ENCODE assay signal across 21 mouse cellular contexts in the genomic region with DNA sequence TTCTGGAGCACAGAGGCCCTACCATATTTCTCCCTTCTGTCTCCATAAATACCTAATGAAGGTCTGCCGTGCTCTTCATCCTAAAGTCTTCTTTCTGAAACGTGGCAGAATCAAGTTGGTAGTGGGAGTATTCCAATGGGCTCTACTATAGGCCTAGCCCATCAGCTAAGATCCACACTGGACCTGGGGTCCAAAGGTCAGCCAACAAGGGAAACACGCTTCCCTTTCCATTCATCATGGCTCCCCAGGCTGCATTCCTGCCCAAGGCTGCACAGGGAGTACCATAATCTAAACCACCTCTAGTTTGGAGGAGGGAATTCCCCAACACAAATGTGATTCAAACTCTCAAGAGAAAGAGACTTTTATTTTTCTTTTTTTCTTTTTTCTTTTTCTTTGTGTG. TPM values are rescaled to one million over a fixed set of nuclear protein-coding genes. Genes with fewer than 3 reads are reported as not detected.
A peak's percentile ranks its signal among the peaks of the same experiment; 100 is the strongest.
DNase-seq lines count a peak whose midpoint lies in the region; ATAC-seq and TF ChIP-seq lines count a peak whose summit lies in the region.
"Had no signal": no experiment of that assay in that cellular context is flagged by ENCODE, and none has a peak within 500 bp of the region (broad histone marks: within the 10 kb centered on the region; RNA-seq: fewer than 3 reads in every experiment).

No protein-coding gene starts in this region.

- peaks cover 17% of the 10 kb centered on the region for H3K36me3 ChIP-seq in hindbrain, embryonic 14.5 days (replicated peaks; ENCODE audit: control insufficient read depth, insufficient read depth)
- H3K36me3 ChIP-seq in hindbrain, embryonic 10.5 days = 0 out of 2 replicates have a peak, but pooled peaks cover 10% of the 10 kb centered on the region
- H3K36me3 ChIP-seq in liver, adult 2 months (ENCODE audit: control insufficient read depth, insufficient read depth, low read length) = no peaks in the 10 kb centered on the region
- no peaks in the 10 kb centered on the region for H3K36me3 ChIP-seq in stomach, postnatal 0 days (ENCODE audit: control insufficient read depth, insufficient read depth, low read length)
- H3K36me3 ChIP-seq: embryonic facial prominence, embryonic 12.5 days; limb, embryonic 15.5 days; midbrain, embryonic 10.5 days; neural tube, embryonic 12.5 days had no signal

- no peak overlapping the region for H3K9ac ChIP-seq in hindbrain, embryonic 14.5 days
- H3K9ac ChIP-seq in liver, adult 2 months (ENCODE audit: low read depth, low read length) = no peak overlapping the region
- no peak overlapping the region for H3K9ac ChIP-seq in stomach, postnatal 0 days (ENCODE audit: low read length)
- H3K9ac ChIP-seq: embryonic facial prominence, embryonic 12.5 days; limb, embryonic 15.5 days had no signal

- H3K79me2 ChIP-seq in liver, adult 2 months (ENCODE audit: control insufficient read depth, insufficient read depth, low read length) = peaks cover 3% of the 10 kb centered on the region; the same call in 1 of the 2 replicates

- no peak for TF ChIP-seq CTCF in liver, adult 2 months (IDR thresholded peaks at IDR 0.05; ENCODE audit: low read depth, low read length)
- no peak for TF ChIP-seq CTCF in stomach, postnatal 0 days (IDR thresholded peaks at IDR 0.05; ENCODE audit: low read depth)

- H3K4me1 ChIP-seq in hindbrain, embryonic 14.5 days (replicated peaks; ENCODE audit: control insufficient read depth, insufficient read depth, low read length) = peaks cover 13% of the 10 kb centered on the region; the same call in 1 of the 2 replicates
- peaks cover 19% of the 10 kb centered on the region for H3K4me1 ChIP-seq in hindbrain, embryonic 10.5 days (replicated peaks)
- peaks cover 25% of the 10 kb centered on the region for H3K4me1 ChIP-seq in liver, adult 2 months (ENCODE audit: control insufficient read depth, insufficient read depth, low read length)
- peaks cover 5% of the 10 kb centered on the region for H3K4me1 ChIP-seq in stomach, postnatal 0 days (replicated peaks; ENCODE audit: control insufficient read depth, insufficient read depth)

- no peaks in the 10 kb centered on the region for H3K9me3 ChIP-seq in hindbrain, embryonic 14.5 days (ENCODE audit: control insufficient read depth, low read length)
- H3K9me3 ChIP-seq in hindbrain, embryonic 10.5 days = no peaks in the 10 kb centered on the region
- H3K9me3 ChIP-seq in stomach, postnatal 0 days (ENCODE audit: control insufficient read depth, low read length) = no peaks in the 10 kb centered on the region
- H3K9me3 ChIP-seq: embryonic facial prominence, embryonic 12.5 days; G1E; limb, embryonic 15.5 days; midbrain, embryonic 10.5 days; neural tube, embryonic 12.5 days had no signal

- H3K27me3 ChIP-seq in hindbrain, embryonic 14.5 days (ENCODE audit: control insufficient read depth, insufficient read depth, low read length) = no peaks in the 10 kb centered on the region
- H3K27me3 ChIP-seq in hindbrain, embryonic 10.5 days (ENCODE audit: insufficient read depth, poor library complexity, severe bottlenecking) = no peaks in the 10 kb centered on the region
- H3K27me3 ChIP-seq in liver, adult 2 months (ENCODE audit: control insufficient read depth, insufficient read depth, low read length) = no peaks in the 10 kb centered on the region
- no peaks in the 10 kb centered on the region for H3K27me3 ChIP-seq in stomach, postnatal 0 days (ENCODE audit: control insufficient read depth, insufficient read depth, low read length)
- H3K27me3 ChIP-seq: embryonic facial prominence, embryonic 12.5 days; limb, embryonic 15.5 days; neural tube, embryonic 12.5 days; Patski had no signal

- 67% methylated on average over 3 of the region's 3 CpGs for WGBS in hindbrain, embryonic 14.5 days
- 69% methylated on average over 3 of the region's 3 CpGs for WGBS in hindbrain, embryonic 10.5 days
- 70% methylated on average over 3 of the region's 3 CpGs for WGBS in liver, adult 2 months
- WGBS in stomach, postnatal 0 days = 68% methylated on average over 3 of the region's 3 CpGs

- no peak for DNase-seq in hindbrain, embryonic 14.5 days (ENCODE audit: low spot score)
- DNase-seq in hindbrain, embryonic 10.5 days (ENCODE audit: low spot score) = no peak
- peak; percentile 17 for DNase-seq in liver, adult 2 months (ENCODE audit: extremely low read depth, low read depth, low spot score)
- DNase-seq in liver = no peak
- peak; percentile 15 for DNase-seq in induced T-regulatory cell, adult 2 months (ENCODE audit: low read depth)
- peak; percentile 42 for DNase-seq in stomach, postnatal 0 days (ENCODE audit: low spot score)
- DNase-seq in gastrocnemius, postnatal 10 days = no peak
- DNase-seq: adrenal gland, postnatal 36 days; cerebellum, adult 18-20 months; cerebellum, postnatal 14 days; forebrain, postnatal 0 days; gastrocnemius, postnatal 25 days; heart, adult 2 months; kidney, postnatal 14 days; thymus, postnatal 4 days had no signal

- peak overlapping the region; percentile 60; the same call in 1 of the 2 replicates for H3K4me2 ChIP-seq in hindbrain, embryonic 14.5 days (replicated peaks)
- no peak overlapping the region for H3K4me2 ChIP-seq in stomach, postnatal 0 days (replicated peaks; ENCODE audit: low read depth)

- H3K4me3 ChIP-seq in hindbrain, embryonic 14.5 days (replicated peaks; ENCODE audit: low read length) = no peak overlapping the region
- H3K4me3 ChIP-seq in hindbrain, embryonic 10.5 days = no peak overlapping the region
- no peak overlapping the region for H3K4me3 ChIP-seq in liver, adult 2 months (ENCODE audit: insufficient read depth, low read depth, low read length)
- no peak overlapping the region for H3K4me3 ChIP-seq in stomach, postnatal 0 days (ENCODE audit: low read depth, low read length)
- H3K4me3 ChIP-seq: heart, adult 2 months had no signal

- ATAC-seq in hindbrain, embryonic 14.5 days (ENCODE audit: low FRiP score) = no peak
- ATAC-seq in stomach, postnatal 0 days (ENCODE audit: low FRiP score, low TSS enrichment) = no peak
- ATAC-seq: forebrain, postnatal 0 days; Patski had no signal

- TF ChIP-seq EP300 in stomach, postnatal 0 days (optimal IDR thresholded peaks at IDR 0.05) = no peak

- TF ChIP-seq POLR2A in liver, adult 2 months (IDR thresholded peaks at IDR 0.05; ENCODE audit: extremely low read depth, insufficient read depth, low read length) = no peak

- no peak overlapping the region for H3K27ac ChIP-seq in hindbrain, embryonic 14.5 days
- no peak overlapping the region for H3K27ac ChIP-seq in hindbrain, embryonic 10.5 days
- no peak overlapping the region for H3K27ac ChIP-seq in liver, adult 2 months (replicated peaks; ENCODE audit: insufficient read depth, low read depth, low read length)
- H3K27ac ChIP-seq in stomach, postnatal 0 days (replicated peaks) = no peak overlapping the region
- H3K27ac ChIP-seq: embryonic facial prominence, embryonic 12.5 days; heart, adult 2 months; limb, embryonic 15.5 days; midbrain, embryonic 10.5 days; neural tube, embryonic 12.5 days had no signal

RNA-seq across cellular contexts. Expression of gene Ralgps1, which starts 1.8 kb away (rescaled TPM):
- 57.0 and 63.1 TPM in 2 replicates for polyA plus RNA-seq in hindbrain, embryonic 14.5 days (2014; fragmentation: Nextera tagmentation; extraction: Ambion mirVana)
- polyA plus RNA-seq in hindbrain, embryonic 10.5 days (2016; fragmentation: Nextera tagmentation; extraction: Ambion mirVana) = 7.5 and 12.2 TPM in 2 replicates
- 2.6 and 3.6 TPM in 2 replicates for total RNA-seq in liver, adult 2 months (2014; rRNA removed)
- 2.7 and 3.3 TPM in 2 replicates for polyA plus RNA-seq in liver, adult 2 months (2012; rRNA removed)
- polyA plus RNA-seq in stomach, postnatal 0 days (2015; fragmentation: Nextera tagmentation; extraction: Ambion mirVana) = 2.1 and 2.2 TPM in 2 replicates
- 1 to 10 TPM; 4.1 to 5.2 TPM for total RNA-seq in gastrocnemius, postnatal 10 days (2021)

Comparison
In these comparisons a context has a peak if more than half of its experiments do, and no peak if none do; other contexts are left out.
1. DNase-seq: peak in liver, adult 2 months (single experiment), induced T-regulatory cell, adult 2 months (single experiment) and stomach, postnatal 0 days (single experiment); none in hindbrain, embryonic 14.5 days (single experiment), hindbrain, embryonic 10.5 days (single experiment), liver (single experiment) and gastrocnemius, postnatal 10 days (single experiment).